Mouse (Mus musculus) adrenal gland, adult 18-20 months (tissue): Measurements from ENCODE around the gene Fmo2. TPM values are rescaled to one million over a fixed set of nuclear protein-coding genes. Genes with fewer than 3 reads are reported as not detected.

ENCODE experiments used
- DNase-seq, 2 experiments: peaks; one replicate each; pipeline ENCODE4 v3.0.0; 2021 to 2022; ENCODE audit warnings: low spot score in 2 of 2
- total RNA-seq, 2 experiments: library from RNA; stranded (reverse); gene quantifications; 1 replicate in 1 of 2; 2 replicates in 1 of 2; pipeline ENCODE4 v1.2.3; 2021

The Fmo2 gene
- total RNA-seq, 2 experiments from 2014 or later, result 63.6 to 67.0 TPM

DNA sequence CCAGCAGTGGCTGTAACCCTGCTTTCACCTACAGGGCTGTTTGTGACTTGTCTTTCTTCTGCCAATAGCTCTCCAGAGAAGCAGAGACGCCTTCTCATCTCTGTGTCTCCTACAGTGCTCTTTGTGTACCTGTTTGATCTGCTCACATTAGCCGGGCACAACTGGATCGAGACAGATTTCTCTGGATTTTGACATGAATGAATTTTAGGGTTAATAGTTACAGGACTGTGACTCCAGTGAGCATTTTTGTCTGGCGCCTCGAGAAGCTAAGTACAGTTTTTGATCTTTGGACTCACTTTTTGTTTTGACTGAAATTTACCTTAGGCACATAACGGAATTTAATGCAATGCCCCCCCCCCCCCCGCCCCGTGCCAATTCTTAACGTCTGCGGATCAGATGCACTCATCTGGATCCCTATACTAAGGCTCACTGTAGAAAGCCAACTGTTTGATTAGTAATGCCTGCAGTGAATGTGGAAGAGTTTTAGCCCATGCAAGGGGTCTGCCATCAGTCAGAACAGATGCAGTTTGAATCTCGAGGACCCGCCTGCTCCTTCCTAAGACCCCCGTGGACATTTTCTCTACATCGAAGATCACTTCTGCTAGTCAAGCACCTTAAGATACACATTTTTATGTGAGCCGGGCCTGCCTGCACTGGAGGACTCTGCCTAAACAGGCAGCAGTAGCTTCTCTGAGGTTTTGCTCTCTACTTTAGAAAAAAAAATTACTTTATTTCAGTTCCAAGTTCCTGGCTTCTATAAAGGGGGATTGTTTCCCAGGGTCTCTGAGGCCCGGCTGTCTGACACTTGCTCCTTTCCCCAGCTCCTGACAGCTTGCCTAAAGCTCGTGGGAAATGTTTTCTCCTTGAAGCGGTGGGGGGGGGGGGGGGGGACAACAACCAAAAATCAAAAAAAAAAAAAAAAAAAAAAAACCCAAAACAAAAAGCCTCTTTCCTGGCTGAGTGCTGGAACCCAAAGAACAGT lies 40.5 kb downstream of the Fmo2 start:
- DNase-seq, result no peak

- no peak for DNase-seq
Measured at GRCm38 (mm10) chr1:162853812-162854482, 44.6 kb downstream of the Fmo2 start.

DNA sequence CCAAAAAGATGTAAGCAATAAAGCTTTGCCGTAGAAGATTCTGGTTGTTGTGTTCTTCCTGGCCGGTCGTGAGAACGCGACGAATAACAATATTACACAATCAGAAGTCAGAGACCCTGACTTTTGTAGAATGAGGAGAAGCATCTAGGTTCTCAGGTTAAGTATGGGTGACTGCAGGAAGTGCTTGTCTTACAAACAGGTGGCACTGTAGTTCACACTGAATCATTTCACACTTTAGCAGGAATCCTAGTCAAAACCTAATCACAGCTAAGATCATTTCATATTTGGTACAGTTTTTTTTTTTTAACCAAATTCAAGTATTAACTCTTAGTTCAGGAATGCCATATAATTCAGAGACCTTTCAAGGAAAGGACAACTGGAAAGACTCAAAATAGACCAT lies 51.0 kb downstream of the Fmo2 start:
- DNase-seq, result no peak

DNA sequence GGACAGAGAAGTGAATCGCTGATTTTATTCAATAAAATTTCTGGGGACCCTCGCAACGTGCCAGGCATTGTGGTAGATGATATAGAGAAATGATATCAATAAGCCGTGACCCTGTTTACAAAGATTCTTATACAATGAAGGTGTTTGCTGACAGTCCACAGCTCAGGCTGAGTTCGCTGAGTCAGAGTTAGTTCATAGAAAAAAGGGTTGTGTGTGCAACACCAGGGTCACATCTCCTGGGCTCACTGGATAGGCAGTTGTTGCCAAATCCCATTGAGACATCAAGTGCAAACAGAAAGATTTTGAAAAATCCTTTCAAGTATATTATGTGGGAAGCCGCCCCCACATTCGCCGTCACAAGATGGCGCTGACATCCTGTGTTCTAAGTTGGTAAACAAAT lies 58.3 kb downstream of the Fmo2 start:
- no peak for DNase-seq

- DNase-seq, result no peak
Measured at GRCm38 (mm10) chr1:162838976-162839375, 59.5 kb downstream of the Fmo2 start.

- DNase-seq, result no peak
Measured at GRCm38 (mm10) chr1:162834342-162834741, 64.2 kb downstream of the Fmo2 start.

DNA sequence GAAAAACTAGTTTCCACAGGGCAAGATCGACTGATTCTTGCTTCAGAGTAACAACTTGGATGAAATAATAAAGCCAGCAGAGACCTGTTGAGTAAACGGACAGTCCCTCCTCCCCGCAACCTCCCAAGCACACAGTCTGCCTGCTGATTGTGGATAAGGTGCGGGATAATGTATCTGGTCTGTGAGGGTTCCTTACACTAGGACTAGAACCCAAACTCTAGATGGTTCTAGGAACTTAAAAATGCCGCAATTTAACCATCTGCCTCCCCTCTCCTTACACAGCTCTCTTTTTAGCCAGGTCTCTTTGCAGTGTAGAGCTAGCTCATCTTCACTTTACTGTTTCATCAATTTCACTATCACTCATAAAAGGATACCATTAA lies 66.0 kb downstream of the Fmo2 start:
- no peak for DNase-seq

- no peak for DNase-seq
Measured at GRCm38 (mm10) chr1:162831838-162832573, 66.5 kb downstream of the Fmo2 start.

Other genes starting within 250 kb of the Fmo2 start
- not detected for gene Myocos, start 240.5 kb downstream of the Fmo2 start, total RNA-seq
- gene Prrc2c, start 158.2 kb downstream of the Fmo2 start, total RNA-seq, result 100 to 1,000 TPM; 117 to 194 TPM
- 1 to 10 TPM; 1.9 to 2.3 TPM for gene Fmo4, start 84.8 kb downstream of the Fmo2 start, total RNA-seq
- 100 to 1,000 TPM; 283 to 539 TPM for gene Fmo1, start 32.1 kb downstream of the Fmo2 start, total RNA-seq
- gene Fmo6, start 38.8 kb upstream of the Fmo2 start, total RNA-seq, result not detected
- not detected for gene Fmo3, start 85.8 kb upstream of the Fmo2 start, total RNA-seq
- gene Mroh9, start 186.9 kb upstream of the Fmo2 start, total RNA-seq, result not detected